Mouse (Mus musculus) liver, postnatal 0 days (tissue): ENCODE measurements around the gene Bnip3.

Source experiments
- CTCF ChIP-seq: sonication (generic); IDR thresholded peaks from 2 replicates; pipeline ENCODE4 v1.5.1; 2016; ENCODE audit warnings: antibody characterized with exemption, low read depth
- EP300 ChIP-seq: IDR thresholded peaks from 2 replicates; pipeline ENCODE4 v1.6.1; 2016; ENCODE audit warnings: antibody characterized with exemption, low read depth, mild to moderate bottlenecking

DNA sequence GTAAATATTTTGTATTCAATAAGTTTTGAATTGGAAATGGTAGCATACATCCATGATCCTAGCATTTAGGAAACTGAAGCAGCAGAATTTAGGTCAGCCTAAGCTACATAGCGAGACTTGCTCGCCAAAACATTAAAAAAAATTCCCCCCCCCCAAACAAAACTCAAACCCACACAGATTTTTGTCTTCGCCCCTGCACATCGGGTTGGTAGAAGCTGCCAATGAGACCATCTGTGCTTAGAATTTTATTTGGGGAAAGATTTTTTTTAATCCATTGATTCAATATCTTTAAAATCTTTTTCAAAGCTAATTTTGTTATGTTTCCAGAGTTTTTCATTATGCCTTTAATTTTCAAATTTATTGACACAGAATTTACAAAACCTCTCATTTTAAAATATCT is 19.1 kb upstream of the Bnip3 start:
- TF ChIP-seq CTCF (no peak), EP300 (no peak)
